Mouse (Mus musculus) hindbrain, embryonic 16.5 days (tissue): ENCODE measurements around the gene Galk1. TPM values are rescaled to one million over a fixed set of nuclear protein-coding genes. Genes with fewer than 3 reads are reported as not detected.

Experiments used
- ATAC-seq: fragments of 200-750 bp; cut with Nextera tagmentation; 2 replicates; pipeline ENCODE4 v1.8.0; 2017; ENCODE audit warnings: moderate TSS enrichment, moderate library complexity
- H3K27ac ChIP-seq: fragments of 300-500 bp; sonication (generic); 2 replicates; pipeline ENCODE4 v1.5.1; 2014; ENCODE audit warnings: low read depth, mild to moderate bottlenecking, control low read depth, low read length, moderate library complexity
- H3K27me3 ChIP-seq: fragments of 300-500 bp; sonication (generic); replicated peaks from 2 replicates; pipeline ENCODE4 v1.6.1; 2014; ENCODE audit warnings: low read length; ENCODE audit not compliant: control insufficient read depth, insufficient read depth
- H3K36me3 ChIP-seq: fragments of 300-500 bp; sonication (generic); 2 replicates; pipeline ENCODE4 v1.6.1; 2014; ENCODE audit warnings: mild to moderate bottlenecking, low read length, moderate library complexity, mixed read lengths; ENCODE audit not compliant: control insufficient read depth, insufficient read depth
- H3K4me1 ChIP-seq: fragments of 300-500 bp; sonication (generic); 2 replicates; pipeline ENCODE4 v1.6.1; 2014; ENCODE audit warnings: low read depth, low read length; ENCODE audit not compliant: control insufficient read depth, insufficient read depth
- H3K4me2 ChIP-seq: fragments of 300-500 bp; sonication (generic); 2 replicates; pipeline ENCODE4 v1.6.1; 2014; ENCODE audit warnings: mild to moderate bottlenecking, low read length, control low read depth, moderate library complexity
- H3K4me3 ChIP-seq: fragments of 300-500 bp; sonication (generic); 2 replicates; pipeline ENCODE4 v1.5.1; 2014; ENCODE audit warnings: mild to moderate bottlenecking, low read length, control low read depth, moderate library complexity
- H3K9ac ChIP-seq: fragments of 300-500 bp; sonication (generic); 2 replicates; pipeline ENCODE4 v1.6.1; 2014; ENCODE audit warnings: low read depth, mild to moderate bottlenecking, control low read depth, low read length, moderate library complexity
- H3K9me3 ChIP-seq: fragments of 300-500 bp; sonication (generic); 2 replicates; pipeline ENCODE4 v1.6.1; 2014; ENCODE audit warnings: mild to moderate bottlenecking, low read length, moderate library complexity; ENCODE audit not compliant: control insufficient read depth
- WGBS: fragments of 180-500 bp; shearing (Covaris S2); extraction: QIAGEN DNeasy Blood & Tissue Kit; methylation state at CpG from one replicate; pipeline ENCODE4 v1.1.7; 2014; 5-methylcytosine and 5-hydroxymethylcytosine counted together
- polyA plus RNA-seq: library from polyadenylated mRNA; unstranded; fragments of >200 nt; fragmentation: Nextera tagmentation; extraction: Ambion mirVana; gene quantifications from 2 replicates; pipeline ENCODE4 v1.2.1, GENCODE M21; 2015

Gene Galk1
- polyA plus RNA-seq, 1 experiment from 2014 or later, result 76.0 TPM

DNA sequence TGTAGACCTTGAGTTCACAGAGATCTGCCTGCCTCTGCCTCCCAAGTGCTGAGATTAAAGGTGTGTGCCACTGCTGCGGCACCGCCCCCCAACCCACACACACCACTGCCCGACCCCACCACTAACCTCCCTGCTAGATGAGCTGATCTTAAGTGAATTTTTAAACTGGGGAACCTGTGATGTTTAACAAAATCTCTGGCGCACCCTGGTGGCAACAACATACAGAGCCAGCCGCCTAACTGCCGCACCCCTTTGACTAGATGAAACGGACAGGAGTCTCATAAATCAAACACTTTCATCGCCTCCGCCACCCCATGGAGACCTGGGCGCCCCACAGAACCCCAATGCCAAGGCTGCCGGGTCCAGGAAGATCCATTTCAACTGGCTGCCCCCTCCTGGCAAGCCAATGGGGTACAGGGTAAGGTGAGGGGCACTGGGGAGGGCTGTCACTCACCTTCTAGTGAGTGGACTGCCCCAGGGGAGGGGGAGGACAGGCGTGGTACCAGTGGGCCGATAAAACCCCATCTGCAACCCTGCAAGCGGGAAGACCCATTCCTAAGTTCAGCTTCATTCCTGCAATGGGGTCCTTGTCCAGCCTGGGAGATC, 12.9 kb downstream of the Galk1 start:
- no peak overlapping the region for H3K4me3 ChIP-seq
- no peaks in the 10 kb centered on the region for H3K27me3 ChIP-seq
- H3K9me3 ChIP-seq, result no peaks in the 10 kb centered on the region
- no peak for ATAC-seq
- no peak overlapping the region for H3K9ac ChIP-seq
- 18% methylated on average over 14 of the region's 14 CpGs for WGBS
- no peaks in the 10 kb centered on the region for H3K36me3 ChIP-seq
- peak overlapping the region; percentile 27; the same call in 1 of the 2 replicates for H3K4me2 ChIP-seq
- no peak overlapping the region for H3K27ac ChIP-seq
- H3K4me1 ChIP-seq, result peaks cover 3% of the 10 kb centered on the region; the same call in 1 of the 2 replicates

DNA sequence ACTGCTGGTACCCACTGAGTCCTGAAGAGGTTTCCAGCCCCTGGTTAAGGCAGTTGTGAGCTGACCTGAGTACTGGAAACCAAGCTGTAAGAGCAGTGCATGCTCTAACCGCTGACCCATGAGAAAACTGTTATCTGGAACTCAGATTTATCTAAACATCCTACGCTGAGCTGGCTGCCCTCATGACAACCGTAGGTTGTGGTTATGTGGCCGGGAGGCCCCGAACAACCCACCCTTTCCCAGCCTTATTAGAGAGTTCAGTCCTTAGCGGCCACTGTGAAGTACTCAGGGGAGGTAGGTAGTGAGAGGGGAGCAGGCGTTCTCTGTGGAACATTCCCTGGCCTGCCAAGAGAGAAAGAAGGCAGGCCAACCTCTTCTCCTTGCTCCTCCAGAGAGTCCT, 13.5 kb downstream of the Galk1 start:
- H3K9ac ChIP-seq, result no peak overlapping the region
- no peak for ATAC-seq
- no peaks in the 10 kb centered on the region for H3K9me3 ChIP-seq
- no peak overlapping the region for H3K4me3 ChIP-seq
- no peak overlapping the region for H3K4me2 ChIP-seq
- no peaks in the 10 kb centered on the region for H3K36me3 ChIP-seq
- no peaks in the 10 kb centered on the region for H3K27me3 ChIP-seq
- H3K4me1 ChIP-seq, result no peaks in the 10 kb centered on the region
- WGBS, result 89% methylated on average over 7 of the region's 7 CpGs
- no peak overlapping the region for H3K27ac ChIP-seq

DNA sequence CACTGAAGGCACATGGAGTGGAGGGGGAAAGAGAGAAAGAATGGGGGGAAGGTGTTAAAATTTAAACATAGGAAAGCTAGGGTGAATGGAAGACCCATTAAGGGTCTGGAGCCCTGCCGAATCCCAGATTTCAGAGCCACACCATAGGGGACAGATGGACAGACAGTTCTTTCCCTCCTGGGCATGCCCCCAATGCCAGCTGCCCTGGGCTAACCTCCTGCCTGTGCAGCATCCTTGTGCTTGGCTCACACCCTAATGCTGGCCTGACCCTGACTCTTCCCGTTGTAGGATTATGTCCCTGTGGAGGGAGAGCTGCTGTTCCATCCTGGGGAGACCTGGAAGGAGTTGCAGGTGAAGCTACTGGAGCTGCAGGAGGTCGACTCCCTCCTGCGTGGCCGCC, 14.9 kb downstream of the Galk1 start:
- Histone ChIP-seq H3K36me3 (no peaks in the 10 kb centered on the region), H3K4me2 (no peak overlapping the region), H3K27me3 (no peaks in the 10 kb centered on the region), H3K9me3 (no peaks in the 10 kb centered on the region), H3K4me3 (no peak overlapping the region), H3K9ac (no peak overlapping the region), H3K27ac (no peak overlapping the region), H3K4me1 (no peaks in the 10 kb centered on the region)
- ATAC-seq, result no peak
- 61% methylated on average over 5 of the region's 5 CpGs for WGBS

DNA sequence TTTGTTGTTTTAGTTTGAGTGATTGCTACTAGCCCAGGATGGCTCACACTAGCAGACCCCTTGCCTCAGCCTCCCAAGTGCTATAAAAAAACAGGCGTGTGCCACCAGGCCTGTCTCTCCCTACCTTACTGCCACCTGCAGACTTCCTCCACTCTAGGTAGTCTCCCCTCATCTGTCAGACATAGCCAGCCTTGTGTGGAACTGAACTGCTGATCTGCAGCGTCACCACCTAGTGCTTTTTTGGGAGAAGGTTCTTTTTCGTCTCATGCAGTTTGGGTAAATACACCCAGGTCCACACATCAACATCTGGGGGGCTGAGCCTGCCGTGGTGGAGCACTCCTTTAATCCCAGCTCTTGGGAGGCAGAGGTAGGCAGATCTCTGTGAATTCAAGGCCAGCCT, 15.5 kb downstream of the Galk1 start:
- no peak for ATAC-seq
- Histone ChIP-seq H3K9me3 (no peaks in the 10 kb centered on the region), H3K27me3 (no peaks in the 10 kb centered on the region), H3K4me1 (no peaks in the 10 kb centered on the region), H3K4me2 (no peak overlapping the region), H3K4me3 (no peak overlapping the region), H3K36me3 (no peaks in the 10 kb centered on the region), H3K9ac (no peak overlapping the region), H3K27ac (no peak overlapping the region)
- WGBS, result 81% methylated on average over 4 of the region's 4 CpGs

DNA sequence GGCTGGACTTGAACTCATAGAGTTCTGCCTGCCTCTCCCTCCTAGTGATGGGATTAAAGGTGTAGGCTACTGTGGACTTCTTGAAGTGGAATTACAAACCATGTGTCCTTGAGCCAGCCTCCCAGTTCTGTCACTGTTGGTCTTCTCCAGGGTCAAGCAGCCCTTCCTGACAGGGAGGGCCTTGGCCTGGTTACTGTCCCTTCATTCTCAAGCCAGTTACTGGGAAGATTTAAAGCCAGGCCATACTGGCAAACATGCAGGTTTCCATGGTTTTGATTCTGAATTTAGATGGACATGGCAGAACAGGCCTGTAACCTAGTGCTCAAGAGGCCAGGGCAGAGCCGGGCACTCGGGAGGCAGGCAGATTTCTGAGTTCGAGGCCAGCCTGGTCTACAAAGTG, 17.3 kb downstream of the Galk1 start:
- no peaks in the 10 kb centered on the region for H3K4me1 ChIP-seq
- H3K9me3 ChIP-seq, result no peaks in the 10 kb centered on the region
- no peak for ATAC-seq
- no peak overlapping the region for H3K4me3 ChIP-seq
- WGBS, result 91% methylated on average over 3 of the region's 3 CpGs
- no peak overlapping the region for H3K4me2 ChIP-seq
- no peaks in the 10 kb centered on the region for H3K27me3 ChIP-seq
- H3K36me3 ChIP-seq, result no peaks in the 10 kb centered on the region
- H3K27ac ChIP-seq, result no peak overlapping the region
- no peak overlapping the region for H3K9ac ChIP-seq

DNA sequence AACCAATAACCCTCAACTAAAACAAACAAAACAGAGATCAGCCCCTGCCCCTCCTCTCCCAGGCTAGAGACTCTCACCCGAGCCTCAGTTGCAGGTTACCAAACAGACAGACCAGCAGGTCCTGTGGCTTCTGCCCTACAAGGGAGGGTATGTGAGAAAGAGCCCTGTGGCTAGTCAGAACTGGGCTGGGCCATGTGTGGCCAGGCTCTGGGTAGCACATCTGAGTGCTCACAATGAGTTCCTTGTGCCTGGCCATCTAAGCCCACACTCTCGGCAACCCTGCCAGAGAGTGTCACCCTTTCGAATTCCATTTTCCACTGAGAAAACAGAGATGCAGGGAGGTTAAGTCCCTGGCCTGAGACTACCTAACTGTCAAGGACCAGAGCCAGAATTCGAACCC, 20.4 kb downstream of the Galk1 start:
- ATAC-seq, result no peak
- H3K9me3 ChIP-seq, result no peaks in the 10 kb centered on the region
- H3K9ac ChIP-seq, result no peak overlapping the region
- H3K27me3 ChIP-seq, result 0 out of 2 replicates have a peak, but pooled peaks cover 3% of the 10 kb centered on the region
- no peak overlapping the region for H3K27ac ChIP-seq
- no peaks in the 10 kb centered on the region for H3K4me1 ChIP-seq
- 65% methylated on average over 4 of the region's 4 CpGs for WGBS
- no peaks in the 10 kb centered on the region for H3K36me3 ChIP-seq
- no peak overlapping the region for H3K4me3 ChIP-seq
- H3K4me2 ChIP-seq, result no peak overlapping the region

DNA sequence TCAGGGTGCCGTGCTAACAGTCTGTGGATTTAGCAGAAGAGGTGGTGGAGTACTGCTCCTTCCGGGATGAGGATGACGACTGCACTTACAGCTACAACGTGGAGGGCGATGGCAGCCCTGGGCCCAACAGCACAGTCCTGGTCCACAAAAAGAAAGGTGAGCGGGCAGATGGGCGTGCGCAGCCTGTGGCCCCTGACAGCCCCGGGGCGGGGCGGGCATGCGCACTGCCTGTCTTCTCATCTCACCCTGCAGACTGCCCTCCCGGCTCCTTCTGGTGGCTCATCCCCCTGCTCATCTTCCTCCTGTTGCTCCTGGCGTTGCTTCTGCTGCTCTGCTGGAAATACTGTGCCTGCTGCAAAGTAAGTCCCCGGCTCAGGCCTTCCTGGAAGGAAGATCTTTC, 22.8 kb downstream of the Galk1 start:
- no peak overlapping the region for H3K4me2 ChIP-seq
- ATAC-seq, result no peak
- peaks cover 6% of the 10 kb centered on the region for H3K27me3 ChIP-seq
- no peak overlapping the region for H3K9ac ChIP-seq
- H3K9me3 ChIP-seq, result no peaks in the 10 kb centered on the region
- no peaks in the 10 kb centered on the region for H3K36me3 ChIP-seq
- H3K4me3 ChIP-seq, result no peak overlapping the region
- H3K4me1 ChIP-seq, result no peaks in the 10 kb centered on the region
- WGBS, result 39% methylated on average over 15 of the region's 15 CpGs
- no peak overlapping the region for H3K27ac ChIP-seq

DNA sequence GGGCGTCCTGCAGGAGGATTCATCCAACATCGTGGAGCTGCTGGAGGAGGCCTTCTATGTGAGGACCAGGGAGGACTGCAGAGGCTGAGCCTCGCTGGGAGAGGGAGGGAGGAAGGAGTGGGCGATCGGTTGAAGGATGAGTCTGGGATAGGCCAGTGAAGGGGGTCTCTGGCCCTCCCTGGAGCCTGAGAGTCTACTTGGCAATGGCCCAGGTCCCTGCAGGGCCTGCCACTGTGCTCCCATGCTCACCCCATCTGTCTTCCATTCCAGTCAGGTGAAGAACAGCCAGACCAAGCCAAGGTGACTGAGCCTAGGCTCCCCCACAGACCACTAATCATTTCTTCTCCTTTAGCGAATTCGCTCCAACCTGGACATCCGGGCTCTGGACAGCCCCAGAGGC, 29.2 kb downstream of the Galk1 start:
- H3K36me3 ChIP-seq, result no peaks in the 10 kb centered on the region
- H3K4me2 ChIP-seq, result no peak overlapping the region
- no peak overlapping the region for H3K4me3 ChIP-seq
- no peak overlapping the region for H3K27ac ChIP-seq
- H3K9ac ChIP-seq, result no peak overlapping the region
- H3K9me3 ChIP-seq, result no peaks in the 10 kb centered on the region
- H3K27me3 ChIP-seq, result peaks cover 3% of the 10 kb centered on the region
- ATAC-seq, result no peak
- WGBS, result 78% methylated on average over 8 of the region's 8 CpGs
- no peaks in the 10 kb centered on the region for H3K4me1 ChIP-seq

DNA sequence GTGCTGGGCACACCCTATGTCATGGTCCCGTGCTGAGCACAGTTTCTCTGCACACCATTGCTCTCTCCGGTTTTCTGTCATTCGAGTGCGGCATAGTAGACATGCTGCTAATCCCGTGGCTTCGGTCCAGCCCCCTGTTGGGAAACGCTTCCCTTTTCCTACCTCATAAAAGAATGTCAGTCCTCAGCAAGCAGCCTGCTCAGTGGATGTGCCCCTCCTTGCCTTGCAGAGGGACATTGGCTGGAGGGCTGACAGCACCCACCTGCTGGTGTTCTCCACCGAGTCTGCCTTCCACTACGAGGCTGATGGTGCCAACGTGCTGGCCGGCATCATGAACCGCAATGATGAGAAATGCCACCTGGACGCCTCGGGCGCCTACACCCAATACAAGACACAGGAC, 30.0 kb downstream of the Galk1 start:
- peaks cover 3% of the 10 kb centered on the region for H3K27me3 ChIP-seq
- H3K9me3 ChIP-seq, result no peaks in the 10 kb centered on the region
- no peak overlapping the region for H3K4me2 ChIP-seq
- H3K4me3 ChIP-seq, result no peak overlapping the region
- H3K27ac ChIP-seq, result no peak overlapping the region
- ATAC-seq, result no peak
- H3K9ac ChIP-seq, result no peak overlapping the region
- H3K4me1 ChIP-seq, result no peaks in the 10 kb centered on the region
- H3K36me3 ChIP-seq, result no peaks in the 10 kb centered on the region
- 84% methylated on average over 15 of the region's 15 CpGs for WGBS

DNA sequence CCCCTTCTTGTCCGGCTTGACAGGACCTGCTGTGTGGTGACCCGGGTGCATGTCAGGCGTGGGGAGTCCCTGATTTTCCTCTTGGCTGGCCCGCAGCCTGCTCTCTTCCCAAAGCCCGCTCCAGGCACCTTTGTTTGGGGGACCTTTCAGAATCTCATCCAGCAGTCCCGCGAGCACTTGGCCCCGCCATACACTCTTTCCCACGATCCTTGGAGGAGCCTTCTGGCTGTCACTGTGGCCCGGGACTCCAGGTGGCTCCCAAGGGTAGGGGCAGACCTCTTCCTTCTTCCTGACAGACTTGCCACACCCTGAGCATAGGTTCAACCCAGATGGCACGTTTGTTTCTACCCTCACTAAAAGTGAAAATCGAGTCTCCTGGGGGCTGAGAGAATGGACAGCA, 37.0 kb downstream of the Galk1 start:
- Histone ChIP-seq H3K9ac (no peak overlapping the region), H3K4me1 (peaks cover 9% of the 10 kb centered on the region), H3K36me3 (no peaks in the 10 kb centered on the region), H3K4me3 (peak overlapping the region; percentile 48; the same call in 1 of the 2 replicates), H3K4me2 (peak overlapping the region; percentile 75; the same call in 1 of the 2 replicates), H3K27me3 (peaks cover 29% of the 10 kb centered on the region), H3K27ac (no peak overlapping the region), H3K9me3 (no peaks in the 10 kb centered on the region)
- no peak for ATAC-seq
- WGBS, result 23% methylated on average over 12 of the region's 12 CpGs
